Mouse (Mus musculus): ENCODE results near the gene Fam208b.

Fam208b gene

GRCm38 (mm10) chr13:3610795-3611438 lies at the start of gene Fam208b:
TSS of gene Fam208b (minus strand) at chr13:3611108.
- peak; percentile 98 for DNase-seq

DNA sequence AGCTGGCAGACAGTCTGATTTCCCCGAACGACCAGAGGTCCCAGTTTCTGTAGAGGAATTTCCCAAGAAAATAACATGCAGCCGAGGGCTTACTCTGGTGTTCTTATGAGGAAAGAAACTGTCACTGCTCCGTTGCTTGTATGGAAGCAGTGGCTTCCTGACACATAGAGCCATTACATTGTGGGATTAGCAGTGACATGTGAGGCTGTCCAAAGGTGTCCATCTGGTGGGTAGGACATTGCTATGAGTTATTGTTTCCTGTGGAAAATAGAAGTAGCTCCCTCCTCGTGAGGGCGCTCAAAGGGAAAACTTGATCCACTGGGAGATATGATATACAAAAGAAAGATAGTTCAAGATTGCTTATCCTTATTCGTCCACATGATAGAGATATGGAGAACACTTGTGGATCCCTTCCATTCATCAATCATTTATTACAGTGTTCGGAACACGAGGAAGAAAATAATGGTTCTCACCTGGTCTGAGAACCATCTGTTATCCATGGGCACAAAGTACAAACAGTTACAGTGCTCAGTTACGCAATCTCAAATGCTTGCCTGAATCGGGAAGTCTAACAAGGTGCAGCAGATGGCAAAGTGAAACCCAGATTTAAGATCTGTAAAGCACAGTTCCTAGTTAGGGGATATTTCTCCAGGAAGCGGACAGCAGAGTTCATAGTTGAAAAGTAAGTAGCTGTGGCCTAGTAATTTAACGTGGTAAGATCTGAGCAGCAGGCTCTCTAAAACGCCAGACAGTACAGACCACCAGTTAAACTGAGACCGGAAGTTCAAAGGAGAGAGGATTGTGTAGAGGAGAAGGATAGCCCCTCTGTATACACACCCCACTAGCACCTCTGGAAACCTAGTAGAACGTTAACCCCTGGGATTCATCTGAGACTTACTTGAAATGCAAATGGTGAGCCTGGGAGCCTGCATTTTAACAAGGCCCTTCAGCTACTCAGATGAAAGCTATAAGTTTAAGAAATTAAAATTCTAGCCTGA lies 48.6 kb upstream of the Fam208b start:
- no peak for DNase-seq

GRCm38 (mm10) chr13:3654432-3654831 lies 43.5 kb upstream of the Fam208b start:
- no peak for DNase-seq

- DNase-seq, result no peak
Measured at GRCm38 (mm10) chr13:3650569-3650968, 39.7 kb upstream of the Fam208b start.

GRCm38 (mm10) chr13:3646566-3646965 lies 35.7 kb upstream of the Fam208b start:
- DNase-seq, result no peak

GRCm38 (mm10) chr13:3645919-3646318 lies 35.0 kb upstream of the Fam208b start:
- DNase-seq, result no peak

DNA sequence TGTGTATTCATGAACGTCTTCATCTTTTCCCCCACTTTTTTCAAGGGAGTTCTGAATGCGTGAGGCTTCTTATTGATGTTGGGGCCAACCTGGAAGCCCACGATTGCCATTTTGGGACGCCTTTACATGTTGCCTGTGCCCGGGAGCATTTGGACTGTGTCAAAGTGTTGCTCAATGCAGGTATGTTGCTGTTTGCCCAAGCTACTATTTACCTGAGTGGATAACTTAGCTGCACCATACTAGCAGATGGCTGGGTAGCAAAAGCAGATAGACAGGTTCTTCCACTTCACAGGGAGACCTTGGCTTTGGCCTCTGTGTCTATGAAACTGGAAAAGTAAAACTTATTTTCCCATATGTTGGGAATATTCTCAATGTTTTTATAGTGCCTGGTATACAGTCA lies 34.0 kb upstream of the Fam208b start:
- no peak for DNase-seq

DNA sequence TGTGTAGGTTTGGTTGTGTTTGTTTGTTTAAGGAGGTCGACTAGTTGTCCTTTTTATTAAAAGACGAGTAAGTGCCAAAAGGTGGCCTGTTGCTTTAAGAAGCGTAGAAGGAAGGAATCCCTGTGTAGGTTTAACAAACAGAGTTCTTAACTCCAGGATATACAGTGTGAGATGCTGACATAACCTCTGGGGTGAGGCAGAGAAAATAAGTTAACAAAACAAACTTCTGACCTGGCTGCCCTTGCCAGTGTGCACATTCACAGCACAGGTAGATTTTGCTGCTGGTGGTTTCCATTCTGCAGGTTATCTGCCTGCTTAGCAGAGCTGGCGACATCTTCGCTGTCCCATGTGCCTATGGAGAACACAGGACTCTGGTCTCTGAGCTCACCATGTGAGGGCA lies 31.6 kb upstream of the Fam208b start:
- no peak for DNase-seq

GRCm38 (mm10) chr13:3642049-3642448 lies 31.1 kb upstream of the Fam208b start:
- DNase-seq, result peak; percentile 66

GRCm38 (mm10) chr13:3636797-3637196 lies 25.9 kb upstream of the Fam208b start:
- DNase-seq, result peak; percentile 53

GRCm38 (mm10) chr13:3635076-3635475 lies 24.2 kb upstream of the Fam208b start:
- DNase-seq, result no peak

- DNase-seq, result peak; percentile 91
Measured at GRCm38 (mm10) chr13:3633895-3634811, 23.2 kb upstream of the Fam208b start, which contains the start of gene Asb13. TSS of gene Asb13 (plus strand) at chr13:3634032.

DNA sequence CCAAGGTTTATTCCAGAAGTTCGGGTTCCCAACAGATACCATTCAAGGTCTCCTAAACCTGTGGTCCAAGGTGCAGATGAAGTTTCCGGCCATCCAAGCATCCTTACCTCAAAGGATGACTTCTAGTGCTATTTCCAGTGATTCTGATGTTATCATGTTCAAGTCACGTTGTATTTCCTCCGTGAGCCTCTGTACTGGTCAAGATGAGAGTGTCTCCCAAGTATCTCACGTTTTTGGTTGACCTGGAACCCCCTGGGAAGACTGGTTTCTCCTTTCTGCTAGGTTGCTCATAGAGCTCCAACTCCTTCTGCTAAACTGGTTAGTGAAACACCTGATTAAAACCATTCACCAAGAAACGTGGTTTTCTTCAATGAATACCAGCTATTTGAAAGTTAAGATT lies 22.2 kb upstream of the Fam208b start:
- DNase-seq, result no peak

DNA sequence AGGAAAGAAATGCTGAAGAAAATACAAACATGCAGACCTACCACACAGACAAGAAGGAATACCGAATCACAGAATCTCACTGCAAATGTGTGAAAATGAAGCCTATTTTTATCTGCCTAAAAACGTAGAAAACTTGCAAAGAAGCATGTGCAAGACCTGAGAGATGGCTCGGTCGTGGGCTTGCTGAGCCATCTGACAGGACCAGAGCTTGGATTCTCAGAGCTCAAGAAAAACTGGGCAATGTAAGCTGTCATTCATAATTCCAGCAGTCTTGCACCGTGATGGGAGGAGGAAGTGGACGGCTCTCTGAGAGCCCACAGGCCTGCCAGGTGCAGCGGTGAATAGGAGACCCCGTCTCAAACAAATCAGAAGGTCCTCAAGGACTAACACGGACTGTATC lies 21.6 kb upstream of the Fam208b start:
- DNase-seq, result no peak

- DNase-seq, result no peak
Measured at GRCm38 (mm10) chr13:3628102-3628501, 17.2 kb upstream of the Fam208b start.

DNA sequence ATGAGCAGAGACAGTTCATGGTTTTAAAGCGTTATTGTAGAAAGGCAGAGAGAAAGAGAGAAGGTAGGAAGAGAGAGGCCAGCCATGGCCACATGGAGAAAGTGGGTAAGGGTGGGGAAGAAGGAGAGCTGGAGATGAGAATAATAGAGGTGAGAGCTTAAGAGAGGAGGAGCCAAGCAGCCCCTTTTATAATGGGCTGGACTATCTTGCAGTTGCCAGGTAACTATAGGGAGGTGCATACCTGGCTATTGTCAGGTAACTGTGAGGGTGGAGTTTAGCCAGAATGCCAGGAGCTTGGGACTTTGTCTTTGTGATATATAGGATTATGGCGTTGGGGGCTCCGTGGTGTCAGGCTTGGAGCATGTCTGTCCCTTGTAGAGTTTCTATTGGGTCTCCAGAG lies 16.2 kb upstream of the Fam208b start:
- DNase-seq, result no peak

DNA sequence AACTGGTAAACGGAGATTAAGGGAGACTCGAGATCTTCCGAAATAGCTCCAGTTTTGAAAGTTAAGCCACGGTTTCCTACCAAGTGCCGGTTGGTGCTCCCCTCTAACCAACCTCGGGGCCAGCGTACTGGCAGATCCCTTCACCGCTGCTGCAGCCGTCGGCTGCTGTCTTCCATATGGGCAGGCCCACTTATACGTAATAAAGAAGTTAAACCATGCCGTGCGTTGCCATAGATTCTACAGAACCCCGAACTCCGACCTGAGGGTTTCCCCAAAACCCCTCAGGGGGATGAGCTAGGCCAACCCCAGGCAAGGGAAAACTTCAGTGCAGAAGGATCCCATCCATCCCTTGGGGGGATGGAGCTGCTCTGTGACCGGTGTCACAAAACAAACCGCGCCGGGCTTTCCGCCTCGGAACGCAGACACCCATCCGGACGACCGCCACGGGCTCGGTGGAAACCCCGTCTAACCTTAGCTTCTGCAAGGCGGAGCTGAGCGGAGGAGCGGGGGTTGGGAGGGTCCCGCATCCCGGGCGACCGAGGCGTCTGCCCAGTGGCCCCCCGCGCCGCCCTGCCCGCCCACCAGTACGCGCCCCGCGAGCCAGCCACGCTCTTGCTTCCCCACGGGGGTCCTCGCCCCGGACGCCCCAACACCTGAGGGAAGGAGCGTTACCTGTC lies 652 bp downstream of the Fam208b start:
- no peak for DNase-seq

- no peak for DNase-seq
Measured at GRCm38 (mm10) chr13:3609780-3610117, 1.2 kb downstream of the Fam208b start.

DNA sequence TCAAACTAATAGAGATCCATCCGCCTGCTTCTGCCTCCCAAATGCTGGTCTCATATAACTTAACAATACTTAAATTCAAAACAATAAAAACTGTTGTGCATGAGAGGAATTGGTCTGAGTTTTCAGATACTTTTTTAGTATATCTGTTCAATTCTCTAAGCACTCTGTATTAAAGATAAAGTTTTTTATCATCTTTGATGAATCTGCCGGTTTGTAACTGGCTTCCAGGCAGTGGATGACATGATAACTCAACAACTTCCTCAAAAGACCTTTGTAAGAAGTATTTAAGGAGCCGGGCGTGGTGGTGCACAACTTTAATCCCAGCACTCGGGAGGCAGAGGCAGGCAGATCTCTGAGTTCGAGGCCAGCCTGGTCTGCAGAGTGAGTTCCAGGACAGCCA lies 14.7 kb downstream of the Fam208b start:
- DNase-seq, result no peak

GRCm38 (mm10) chr13:3594311-3594710 lies 16.6 kb downstream of the Fam208b start:
- DNase-seq, result no peak

GRCm38 (mm10) chr13:3590789-3591188 lies 20.1 kb downstream of the Fam208b start:
- no peak for DNase-seq

DNA sequence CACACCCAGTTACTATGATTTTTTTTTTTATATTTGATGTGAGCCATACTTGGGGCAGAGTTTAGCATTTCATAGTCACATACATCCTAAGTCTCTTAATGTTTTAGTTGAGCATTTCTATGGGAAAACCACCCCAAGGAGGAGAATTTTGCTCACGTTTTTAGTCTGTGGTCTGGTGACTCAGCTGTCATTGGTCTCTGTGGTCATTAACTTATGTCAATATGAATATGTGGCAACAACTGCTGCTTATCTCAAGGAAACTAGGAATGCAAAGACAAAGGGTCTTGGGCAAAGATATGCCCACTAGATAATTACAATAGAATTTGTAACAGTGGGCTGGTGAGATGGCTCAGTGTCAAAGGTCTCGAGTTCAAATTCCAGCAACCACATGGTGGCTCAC lies 47.0 kb downstream of the Fam208b start:
- DNase-seq, result no peak

All from thymus, postnatal 14 days (tissue).